Mouse (Mus musculus): ENCODE data around the gene Dnajb14. TPM values are rescaled to one million over a fixed set of nuclear protein-coding genes. Genes with fewer than 3 reads are reported as not detected.
"Not testable (repeated sequence)": the region's sequence is repeated elsewhere in the genome, so short reads cannot be mapped to it uniquely, and the experiment has no call there.

Gene Dnajb14
- polyA plus RNA-seq, 2 experiments from 2014 or later: 2.8 to 3.9 TPM

- peak; percentile 99 for ATAC-seq
Observed at GRCm38 (mm10) chr3:137918172-137918931, 50.9 kb downstream of the Dnajb14 start, which contains the start of gene Lamtor3. Lamtor3 (plus strand) TSS chr3:137918506.

DNA sequence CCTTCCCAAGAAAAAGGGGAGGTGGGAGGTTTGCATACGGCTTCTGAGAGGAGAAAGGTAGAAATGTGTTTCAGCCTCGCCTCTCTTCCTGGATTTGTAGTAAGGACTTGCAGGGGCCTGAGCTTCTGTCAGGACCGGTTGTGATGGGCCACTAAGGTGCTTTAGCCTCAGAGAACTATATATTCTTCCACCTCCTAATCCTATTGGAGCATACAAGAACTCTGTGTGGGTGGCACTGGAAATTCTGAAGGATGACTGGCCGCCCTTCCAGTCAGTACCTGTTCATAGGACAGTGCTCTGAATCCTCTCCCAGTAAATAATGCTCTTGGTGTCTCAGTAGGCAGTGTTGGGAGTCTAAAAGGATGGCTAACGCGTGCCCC is 51.4 kb downstream of the Dnajb14 start:
- no peak for ATAC-seq

DNA sequence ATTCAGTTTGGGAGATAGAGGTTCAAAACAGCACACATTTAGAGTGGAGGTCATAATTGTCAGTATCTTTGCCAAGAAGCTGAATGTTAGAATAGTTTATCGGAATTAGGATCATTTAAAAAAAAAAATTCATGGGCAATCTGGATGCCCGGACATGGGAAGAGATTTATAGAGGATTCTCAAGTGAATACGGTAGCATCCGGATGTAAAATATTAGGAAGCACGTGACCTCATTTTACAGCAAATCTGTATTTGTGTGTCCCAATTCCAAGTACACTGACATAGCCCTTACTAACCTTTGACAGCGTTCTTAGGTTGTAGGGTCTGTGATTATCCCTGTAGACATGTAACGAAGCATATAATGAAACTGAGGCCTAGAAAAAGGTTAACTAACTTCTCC is 51.9 kb downstream of the Dnajb14 start:
- no peak for ATAC-seq

- no peak for ATAC-seq
Observed at GRCm38 (mm10) chr3:137920594-137920993, 53.1 kb downstream of the Dnajb14 start.

- ATAC-seq: no peak
Observed at GRCm38 (mm10) chr3:137927010-137927409, 59.5 kb downstream of the Dnajb14 start.

- no peak for ATAC-seq
Observed at GRCm38 (mm10) chr3:137929940-137930339, 62.5 kb downstream of the Dnajb14 start.

DNA sequence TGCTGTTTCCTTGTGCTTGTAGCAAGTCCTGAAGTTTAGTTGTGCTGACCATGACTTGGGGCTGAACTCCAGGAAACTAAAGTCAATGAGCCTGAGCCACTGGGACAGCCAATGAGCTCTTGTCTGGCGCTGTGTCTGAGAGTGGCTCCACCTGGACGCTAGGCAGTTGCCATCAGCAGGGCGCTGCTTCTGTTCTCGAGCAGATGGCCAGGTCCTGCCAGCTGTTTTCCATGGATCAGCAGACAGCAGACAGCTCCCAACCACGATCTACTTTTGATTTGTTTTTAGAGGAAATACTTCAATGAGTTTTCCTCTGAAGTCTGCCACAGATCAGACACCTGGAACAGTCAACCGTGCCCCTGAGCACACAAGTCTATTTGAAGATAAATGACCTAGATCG is 65.3 kb downstream of the Dnajb14 start:
- no peak for ATAC-seq

DNA sequence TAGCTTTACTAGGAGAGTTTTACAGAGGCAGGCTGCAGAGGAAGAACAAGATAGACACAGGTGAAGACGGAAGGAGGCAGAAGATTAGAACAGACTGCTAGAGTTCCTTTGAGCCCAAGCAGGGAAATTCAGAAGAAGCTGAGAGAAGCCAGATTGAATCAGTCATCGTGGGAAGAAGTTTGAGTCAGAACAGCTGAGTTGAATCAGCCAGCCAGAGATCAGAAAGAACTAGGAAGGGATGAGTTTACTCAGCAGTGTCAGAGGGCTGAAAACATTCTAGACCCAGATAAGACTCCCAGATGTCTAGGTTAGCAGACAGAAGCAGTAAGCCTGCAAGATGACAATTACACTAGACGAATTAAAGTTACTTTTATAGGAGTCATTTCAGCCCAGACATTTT is 66.5 kb downstream of the Dnajb14 start:
- ATAC-seq: no peak

DNA sequence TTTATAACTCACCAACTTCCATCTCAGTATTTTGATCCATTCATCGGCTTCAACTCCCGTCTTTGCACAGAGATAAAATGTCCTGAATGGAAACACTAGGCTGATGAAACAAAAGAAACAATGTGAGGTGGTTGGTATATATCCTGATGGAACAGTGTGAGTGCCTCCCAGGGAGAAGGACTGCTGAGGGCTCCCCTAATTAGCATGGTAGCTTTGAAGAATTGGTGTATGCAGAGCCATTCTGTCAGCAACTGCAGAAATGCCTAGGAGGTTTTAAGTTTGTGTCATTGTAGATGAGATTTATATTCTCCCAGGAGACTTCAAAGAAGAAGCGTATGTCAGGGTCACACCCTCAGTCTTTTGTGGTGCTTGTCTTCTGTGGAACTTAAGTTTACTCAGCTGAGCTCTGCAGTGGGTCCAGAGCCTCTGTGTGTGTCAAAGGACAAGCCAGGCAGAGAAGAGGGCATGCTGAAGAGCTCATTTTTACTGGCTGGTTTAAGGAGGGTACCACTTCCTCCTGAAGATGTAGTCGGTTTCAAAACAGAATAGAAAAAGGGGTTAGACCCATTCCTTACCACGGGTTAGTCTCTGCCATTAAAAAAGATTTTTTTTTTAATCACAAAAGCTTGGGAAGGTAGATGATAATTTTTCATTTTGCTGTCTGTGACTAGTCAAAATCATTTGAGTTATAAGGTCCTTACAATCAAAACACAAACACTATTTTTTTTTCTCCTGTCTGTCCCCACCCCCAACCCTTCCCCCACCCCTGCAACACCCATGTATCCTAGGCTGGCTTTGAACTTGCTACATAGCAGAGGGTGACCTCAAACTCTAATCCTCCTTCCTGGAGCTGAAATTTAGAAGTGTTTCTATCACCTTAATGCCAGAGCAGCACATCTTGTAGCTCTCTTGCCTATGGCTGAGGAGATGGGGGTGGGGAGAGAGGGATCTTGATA is 68.4 kb downstream of the Dnajb14 start:
- no peak for ATAC-seq

DNA sequence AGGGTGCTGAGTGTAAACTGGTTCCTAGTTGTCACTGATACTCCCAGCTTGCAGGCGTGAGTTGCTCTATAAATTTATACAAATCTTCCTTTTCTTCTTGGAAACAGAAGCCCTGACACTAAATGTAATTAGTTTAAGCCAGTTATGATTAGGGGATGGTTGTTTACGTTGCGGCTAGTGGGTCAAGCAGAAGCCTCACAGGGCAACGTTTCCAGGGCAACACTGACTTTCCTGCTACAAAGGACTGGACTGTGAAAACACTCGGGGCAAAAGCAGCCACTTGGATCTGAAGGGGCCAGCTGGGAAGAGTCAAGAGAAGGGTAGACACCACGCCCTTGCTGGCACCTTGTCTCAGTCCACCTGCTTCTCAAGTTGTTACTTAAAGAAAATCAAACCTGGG is 69.1 kb downstream of the Dnajb14 start:
- ATAC-seq: no peak

DNA sequence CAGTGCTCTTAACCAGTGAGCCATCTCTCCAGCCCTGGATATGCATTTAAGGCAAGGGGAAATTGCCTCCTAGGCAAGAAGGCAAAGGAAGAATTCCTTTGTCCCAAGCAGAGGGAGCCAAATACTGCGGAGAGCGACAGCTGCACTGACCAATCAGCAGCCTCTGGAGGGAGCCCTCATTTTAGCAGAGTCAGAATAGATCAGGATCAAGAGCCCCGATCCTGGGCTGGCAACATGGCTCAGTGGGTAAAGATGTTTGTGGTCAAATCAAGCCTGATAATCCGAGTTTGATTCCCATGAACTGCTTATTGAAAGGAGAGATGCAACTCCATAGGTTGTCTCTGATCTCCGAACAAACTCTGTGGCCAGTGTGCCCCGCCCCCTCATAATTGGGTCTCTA is 71.1 kb downstream of the Dnajb14 start:
- ATAC-seq: no peak

DNA sequence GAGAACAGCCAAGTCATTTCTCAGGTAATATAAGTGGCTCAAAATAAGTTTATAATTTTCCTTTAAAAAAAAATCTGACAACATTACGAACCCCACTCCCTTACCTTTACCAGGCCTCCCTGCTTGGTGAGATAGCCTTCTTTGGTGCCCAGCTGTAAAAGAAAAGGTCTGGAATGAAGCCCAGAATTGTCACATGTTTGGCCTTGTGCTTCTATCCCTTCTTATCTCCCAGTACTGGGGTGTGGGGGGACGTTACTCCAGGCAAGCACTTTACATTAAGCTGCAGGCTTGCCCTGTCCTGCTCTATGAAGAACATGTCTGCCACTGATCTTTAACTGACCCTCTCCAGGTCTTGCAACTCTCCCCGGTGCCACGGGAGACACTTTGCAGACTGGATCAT is 73.3 kb downstream of the Dnajb14 start:
- no peak for ATAC-seq

- ATAC-seq: no peak
Observed at GRCm38 (mm10) chr3:137941555-137941954, 74.1 kb downstream of the Dnajb14 start.

- ATAC-seq: no peak
Observed at GRCm38 (mm10) chr3:137942098-137942622, 74.7 kb downstream of the Dnajb14 start.

DNA sequence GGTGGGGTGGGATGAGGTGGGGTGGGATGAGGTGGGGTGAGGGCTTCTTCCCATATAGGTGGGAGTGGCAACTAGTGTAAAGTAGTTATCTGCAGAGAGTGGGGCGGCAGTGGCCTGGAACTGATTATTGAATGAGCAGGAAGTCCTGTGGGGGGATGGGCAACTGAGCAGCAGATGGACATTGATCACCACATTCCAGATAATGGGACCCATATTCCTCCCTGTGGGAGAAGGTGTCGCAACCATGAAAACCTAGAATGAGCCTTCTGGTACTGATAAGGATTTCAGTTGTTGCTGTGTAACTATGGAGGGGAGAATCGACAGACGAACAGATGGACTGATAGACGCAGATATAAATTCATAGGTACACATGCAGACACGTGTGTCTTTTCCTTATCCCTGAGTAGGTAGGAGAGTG is 76.3 kb downstream of the Dnajb14 start:
- no peak for ATAC-seq

GRCm38 (mm10) chr3:137946827-137947226 is 79.4 kb downstream of the Dnajb14 start:
- no peak for ATAC-seq

GRCm38 (mm10) chr3:137947525-137947924 is 80.0 kb downstream of the Dnajb14 start:
- ATAC-seq: no peak

GRCm38 (mm10) chr3:137950191-137950885 is 82.9 kb downstream of the Dnajb14 start:
- no peak for ATAC-seq

DNA sequence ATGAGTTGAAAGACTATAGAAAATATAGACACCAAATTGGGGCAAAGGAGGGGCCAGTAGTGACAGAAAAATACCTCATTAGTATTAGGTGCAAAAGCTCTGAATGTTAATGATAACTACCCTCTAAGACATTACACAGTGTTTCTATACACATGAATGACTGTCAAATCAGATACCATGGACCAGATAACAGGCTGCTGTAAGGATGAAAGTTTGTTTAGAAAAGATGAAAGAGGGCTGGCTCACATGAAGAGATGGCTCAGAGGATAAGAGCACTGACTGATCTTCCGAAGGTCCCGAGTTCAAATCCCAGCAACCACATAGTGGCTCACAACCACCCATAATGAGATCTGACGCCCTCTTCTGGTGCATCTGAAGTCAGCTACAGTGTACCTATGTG is 83.8 kb downstream of the Dnajb14 start:
- not testable (repeated sequence) for ATAC-seq

GRCm38 (mm10) chr3:137951819-137952218 is 84.3 kb downstream of the Dnajb14 start:
- no peak for ATAC-seq

DNA sequence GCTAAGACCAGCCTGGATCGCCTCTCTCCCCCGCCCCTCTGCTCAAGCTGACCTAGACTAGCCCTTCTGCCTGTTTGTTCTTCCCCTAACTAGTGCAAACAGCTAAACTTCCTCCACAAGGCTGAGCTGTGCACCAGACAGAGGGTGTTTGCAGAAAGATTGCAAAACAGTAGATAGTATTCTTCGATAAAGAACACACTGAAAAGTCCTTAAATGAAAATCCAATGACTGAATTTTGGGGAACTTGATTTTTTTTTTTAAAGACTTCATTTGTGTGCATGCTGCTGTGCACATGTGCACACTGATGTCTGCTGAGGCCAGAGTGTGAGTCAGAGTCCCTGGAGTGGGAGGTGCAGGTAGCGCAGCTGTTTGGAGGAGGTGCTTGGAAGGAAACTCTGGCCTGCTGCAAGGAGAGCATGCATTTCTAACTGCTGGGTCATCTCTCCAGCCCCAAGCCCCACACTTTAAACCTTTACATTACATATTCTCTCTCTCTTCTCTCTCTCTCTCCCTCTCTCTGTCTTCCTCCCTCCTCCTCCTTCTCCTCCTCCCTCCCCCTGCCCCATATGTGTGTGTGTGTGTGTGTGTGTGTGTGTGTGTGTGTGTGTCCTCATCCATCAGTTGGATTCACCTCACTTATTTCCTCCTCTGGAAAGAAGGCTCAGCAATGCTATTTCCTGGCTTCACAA is 84.9 kb downstream of the Dnajb14 start:
- ATAC-seq: peak; percentile 21
